Mouse (Mus musculus): ENCODE measurements around the gene Tctex1d4.

- TF ChIP-seq POLR2A (IDR thresholded peaks at IDR 0.05; ENCODE audit: borderline replicate concordance, control insufficient read depth, low read depth, low read length) (no peak), CTCF (IDR thresholded peaks at IDR 0.05; ENCODE audit: control insufficient read depth, insufficient read depth, low read length) (no peak)
These were observed 23.0 kb downstream of the Tctex1d4 start for GRCm38 (mm10) chr4:117149291-117150211.

Data from bone marrow, adult 2 months (tissue).